Mouse (Mus musculus) heart, embryonic 11.5 days (tissue): ENCODE results near the gene Sdr39u1. TPM values are rescaled to one million over a fixed set of nuclear protein-coding genes. Genes with fewer than 3 reads are reported as not detected.

Experiments used
- ATAC-seq: fragments of 200-750 bp; cut with Nextera tagmentation; replicated peaks from 2 replicates; pipeline ENCODE4 v1.8.0; 2017; ENCODE audit warnings: moderate library complexity; ENCODE audit not compliant: insufficient number of reproducible peaks, low FRiP score, low TSS enrichment
- H3K27ac ChIP-seq: fragments of 300-500 bp; sonication (generic); 2 replicates; pipeline ENCODE4 v1.5.1; 2014; ENCODE audit warnings: mild to moderate bottlenecking, low read depth, low read length
- H3K27me3 ChIP-seq: fragments of 300-500 bp; sonication (generic); 2 replicates; pipeline ENCODE4 v1.6.1; 2014; ENCODE audit warnings: mild to moderate bottlenecking, low read length, mixed read lengths; ENCODE audit not compliant: control insufficient read depth, insufficient read depth
- H3K36me3 ChIP-seq: fragments of 300-500 bp; sonication (generic); 2 replicates; pipeline ENCODE4 v1.6.1; 2014; ENCODE audit warnings: mild to moderate bottlenecking, low read length, moderate library complexity, mixed read lengths; ENCODE audit not compliant: control insufficient read depth, insufficient read depth
- H3K4me1 ChIP-seq: fragments of 300-500 bp; sonication (generic); 2 replicates; pipeline ENCODE4 v1.6.1; 2014; ENCODE audit warnings: low read length; ENCODE audit not compliant: control insufficient read depth, insufficient read depth
- H3K4me2 ChIP-seq: fragments of 300-500 bp; sonication (generic); 2 replicates; pipeline ENCODE4 v1.6.1; 2014; ENCODE audit warnings: mild to moderate bottlenecking, moderate library complexity
- H3K4me3 ChIP-seq: fragments of 300-500 bp; sonication (generic); 2 replicates; pipeline ENCODE4 v1.5.1; 2014; ENCODE audit warnings: low read depth, low read length
- H3K9ac ChIP-seq: fragments of 300-500 bp; sonication (generic); 2 replicates; pipeline ENCODE4 v1.6.1; 2014; ENCODE audit warnings: mild to moderate bottlenecking, low read depth, low read length, moderate library complexity
- H3K9me3 ChIP-seq: fragments of 300-500 bp; sonication (generic); replicated peaks from 2 replicates; pipeline ENCODE4 v1.6.1; 2016; ENCODE audit warnings: low read length; ENCODE audit not compliant: control insufficient read depth
- WGBS: fragments of 180-500 bp; shearing (Covaris S2); extraction: QIAGEN DNeasy Blood & Tissue Kit; methylation state at CpG from one replicate; pipeline ENCODE4 v1.1.7; 2014; ENCODE audit not compliant: insufficient replicate concordance; 5-methylcytosine and 5-hydroxymethylcytosine counted together
- polyA plus RNA-seq: library from polyadenylated mRNA; unstranded; fragments of >200 nt; fragmentation: Nextera tagmentation; extraction: Ambion mirVana; gene quantifications from 2 replicates; pipeline ENCODE4 v1.2.1, GENCODE M21; 2014

The Sdr39u1 gene
- polyA plus RNA-seq, 1 experiment from 2014 or later, result 36.9 TPM

GRCm38 (mm10) chr14:55868230-55869026 is 31.7 kb downstream of the Sdr39u1 start:
- peaks cover 52% of the 10 kb centered on the region for H3K36me3 ChIP-seq
- ATAC-seq, result no peak
- WGBS, result 78% methylated on average over 14 of the region's 14 CpGs

GRCm38 (mm10) chr14:55866962-55867361 is 33.1 kb downstream of the Sdr39u1 start:
- Histone ChIP-seq H3K9ac (no peak overlapping the region), H3K36me3 (peaks cover 46% of the 10 kb centered on the region), H3K4me1 (peaks cover 1% of the 10 kb centered on the region), H3K4me2 (no peak overlapping the region), H3K27ac (no peak overlapping the region), H3K9me3 (no peaks in the 10 kb centered on the region), H3K4me3 (no peak overlapping the region), H3K27me3 (no peaks in the 10 kb centered on the region)
- ATAC-seq, result no peak
- WGBS, result 36% methylated on average over 4 of the region's 4 CpGs

More at GRCm38 (mm10) chr14:55868230-55869026, 31.7 kb downstream of the Sdr39u1 start:
- Histone ChIP-seq H3K27me3 (no peaks in the 10 kb centered on the region), H3K9me3 (no peaks in the 10 kb centered on the region), H3K4me2 (no peak overlapping the region), H3K4me1 (peaks cover 3% of the 10 kb centered on the region), H3K9ac (no peak overlapping the region), H3K4me3 (no peak overlapping the region), H3K27ac (no peak overlapping the region)

DNA sequence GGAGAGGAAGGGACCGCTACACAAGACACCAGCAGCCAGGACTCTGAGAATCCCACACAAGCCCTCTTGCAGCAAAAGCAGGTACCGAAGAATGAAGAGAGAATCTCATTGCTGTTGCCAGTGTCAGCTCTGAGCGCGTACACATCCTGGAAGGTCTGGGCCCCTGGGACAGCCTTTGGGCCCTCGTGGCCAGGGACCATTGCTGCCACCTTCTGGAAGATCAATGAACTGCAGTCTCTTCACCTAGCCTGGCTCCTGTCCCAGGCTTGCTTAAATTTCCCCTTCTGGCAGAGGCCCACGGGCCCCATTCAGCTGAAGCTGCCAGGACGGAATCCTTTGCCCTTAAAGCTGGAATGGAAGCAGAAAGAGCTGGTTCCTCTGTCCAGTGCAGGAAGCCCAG is 36.3 kb downstream of the Sdr39u1 start:
- 24% methylated on average over 7 of the region's 7 CpGs for WGBS
- H3K4me2 ChIP-seq, result no peak overlapping the region
- no peak overlapping the region for H3K27ac ChIP-seq
- no peaks in the 10 kb centered on the region for H3K27me3 ChIP-seq
- H3K4me1 ChIP-seq, result peaks cover 18% of the 10 kb centered on the region
- H3K9me3 ChIP-seq, result no peaks in the 10 kb centered on the region
- no peak overlapping the region for H3K9ac ChIP-seq
- peaks cover 28% of the 10 kb centered on the region for H3K36me3 ChIP-seq
- no peak overlapping the region for H3K4me3 ChIP-seq
- ATAC-seq, result no peak; the same call in 1 of the 2 replicates

DNA sequence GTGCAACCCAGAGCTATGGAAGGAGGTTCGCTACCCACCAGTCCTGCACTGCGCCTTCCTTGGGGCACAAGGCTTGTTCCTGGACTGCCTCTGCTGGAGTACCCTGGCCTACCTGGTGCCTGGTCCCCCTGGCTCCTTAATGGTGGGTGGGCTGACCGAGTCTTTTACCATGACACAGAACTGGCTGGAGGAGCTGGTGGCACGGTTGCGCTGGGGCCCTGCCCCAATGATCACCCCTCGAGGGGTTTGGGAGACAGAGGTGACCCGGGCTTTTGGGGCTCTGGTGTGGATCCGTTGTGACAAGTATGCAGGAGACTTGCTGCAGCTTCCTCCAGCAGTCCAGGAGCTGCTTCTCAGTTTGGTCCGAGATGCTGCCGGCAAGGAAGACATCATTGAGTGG is 37.1 kb downstream of the Sdr39u1 start:
- Histone ChIP-seq H3K27ac (no peak overlapping the region), H3K9ac (no peak overlapping the region), H3K4me1 (peaks cover 22% of the 10 kb centered on the region), H3K36me3 (peaks cover 22% of the 10 kb centered on the region), H3K27me3 (no peaks in the 10 kb centered on the region), H3K4me2 (no peak overlapping the region), H3K9me3 (no peaks in the 10 kb centered on the region), H3K4me3 (no peak overlapping the region)
- no peak for ATAC-seq
- 83% methylated on average over 10 of the region's 10 CpGs for WGBS

- WGBS, result 65% methylated on average over 6 of the region's 6 CpGs
- Histone ChIP-seq H3K27ac (peak overlapping the region; percentile 15; the same call in 1 of the 2 replicates), H3K4me1 (peaks cover 29% of the 10 kb centered on the region), H3K27me3 (no peaks in the 10 kb centered on the region), H3K9me3 (no peaks in the 10 kb centered on the region), H3K4me2 (no peak overlapping the region), H3K9ac (no peak overlapping the region), H3K36me3 (peaks cover 22% of the 10 kb centered on the region), H3K4me3 (no peak overlapping the region)
- ATAC-seq, result no peak
Measured at GRCm38 (mm10) chr14:55862186-55862585, 37.9 kb downstream of the Sdr39u1 start.

GRCm38 (mm10) chr14:55857588-55857987 is 42.5 kb downstream of the Sdr39u1 start:
- ATAC-seq, result no peak
- no peaks in the 10 kb centered on the region for H3K9me3 ChIP-seq
- no peak overlapping the region for H3K4me3 ChIP-seq
- 0 out of 2 replicates have a peak, but pooled peaks cover 2% of the 10 kb centered on the region for H3K36me3 ChIP-seq
- no peaks in the 10 kb centered on the region for H3K27me3 ChIP-seq
- H3K27ac ChIP-seq, result peak overlapping the region; percentile 35; the same call in 1 of the 2 replicates
- H3K9ac ChIP-seq, result no peak overlapping the region
- peaks cover 52% of the 10 kb centered on the region for H3K4me1 ChIP-seq
- 40% methylated on average over 4 of the region's 4 CpGs for WGBS
- peak overlapping the region; percentile 56 for H3K4me2 ChIP-seq

GRCm38 (mm10) chr14:55855101-55855561 is 45.0 kb downstream of the Sdr39u1 start:
- no peaks in the 10 kb centered on the region for H3K27me3 ChIP-seq
- WGBS, result 1% methylated on average over 4 of the region's 4 CpGs
- H3K9me3 ChIP-seq, result no peaks in the 10 kb centered on the region
- ATAC-seq, result peak; percentile 32; the same call in 1 of the 2 replicates
- H3K4me1 ChIP-seq, result peaks cover 45% of the 10 kb centered on the region
- peak overlapping the region; percentile 97 for H3K27ac ChIP-seq
- 0 out of 2 replicates have a peak, but pooled peaks cover 2% of the 10 kb centered on the region for H3K36me3 ChIP-seq
- peak overlapping the region; percentile 80 for H3K4me2 ChIP-seq
- H3K4me3 ChIP-seq, result peak overlapping the region; percentile 73
- peak overlapping the region; percentile 93 for H3K9ac ChIP-seq

GRCm38 (mm10) chr14:55854406-55855100 is 45.5 kb downstream of the Sdr39u1 start:
- 0 out of 2 replicates have a peak, but pooled peaks cover 2% of the 10 kb centered on the region for H3K36me3 ChIP-seq
- WGBS, result under 1% methylated on average over 9 of the region's 9 CpGs
- H3K9ac ChIP-seq, result peak overlapping the region; percentile 93
- H3K27ac ChIP-seq, result peak overlapping the region; percentile 97
- peaks cover 45% of the 10 kb centered on the region for H3K4me1 ChIP-seq
- H3K4me3 ChIP-seq, result peak overlapping the region; percentile 73
- no peaks in the 10 kb centered on the region for H3K9me3 ChIP-seq
- H3K4me2 ChIP-seq, result peak overlapping the region; percentile 80
- ATAC-seq, result peak; percentile 24; the same call in 1 of the 2 replicates
- H3K27me3 ChIP-seq, result no peaks in the 10 kb centered on the region
